Mouse (Mus musculus): ENCODE measurements around the gene Nrxn3. TPM values are rescaled to one million over a fixed set of nuclear protein-coding genes. Genes with fewer than 3 reads are reported as not detected.

Nrxn3 gene
- polyA plus RNA-seq, 1 experiment from 2014 or later = 94.3 TPM

DNA sequence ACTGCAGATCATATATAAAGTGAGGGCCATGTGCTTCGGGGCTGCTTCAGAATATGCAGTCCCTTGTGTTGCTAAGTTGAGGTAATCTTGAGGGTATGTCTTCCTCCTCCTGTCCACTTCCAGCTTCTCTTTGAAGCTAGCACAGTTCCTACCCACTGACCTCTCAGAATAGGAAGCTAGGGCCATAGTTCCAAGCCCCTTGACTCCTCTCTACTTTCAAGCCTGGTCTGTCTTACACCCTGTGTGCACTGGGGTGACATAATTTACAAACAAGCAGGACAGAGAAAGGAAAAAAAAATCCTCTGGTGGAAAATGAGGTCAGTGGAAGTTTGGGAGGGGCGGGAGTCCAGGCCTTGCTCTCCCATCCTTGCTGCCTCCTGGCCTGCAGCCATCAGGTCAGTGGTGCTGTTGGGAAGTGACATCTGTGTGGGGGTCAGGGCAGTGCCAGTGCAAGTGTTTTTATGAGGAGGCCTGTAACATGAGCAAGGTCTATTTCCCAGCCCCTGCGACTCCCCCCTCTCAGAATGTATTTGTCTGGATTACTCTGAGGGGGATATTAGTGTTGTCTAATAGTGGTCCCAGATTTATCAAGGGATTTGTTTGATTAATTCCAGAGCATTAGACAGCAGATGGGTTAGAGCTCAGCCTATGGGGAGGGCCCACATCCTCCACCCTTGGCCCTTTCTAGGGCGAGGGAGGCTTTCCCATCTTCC is 96.1 kb downstream of the Nrxn3 start:
- no peak overlapping the region for H3K4me2 ChIP-seq
- H3K4me3 ChIP-seq = no peak overlapping the region
- H3K4me1 ChIP-seq = peaks cover 18% of the 10 kb centered on the region
- no peak overlapping the region for H3K9ac ChIP-seq
- H3K27me3 ChIP-seq (replicated peaks) = no peaks in the 10 kb centered on the region
- WGBS = 66% methylated on average over 4 of the region's 4 CpGs
- H3K27ac ChIP-seq = no peak overlapping the region
- no peaks in the 10 kb centered on the region for H3K9me3 ChIP-seq
- no peak for ATAC-seq (replicated peaks)
- H3K36me3 ChIP-seq (replicated peaks) = no peaks in the 10 kb centered on the region

DNA sequence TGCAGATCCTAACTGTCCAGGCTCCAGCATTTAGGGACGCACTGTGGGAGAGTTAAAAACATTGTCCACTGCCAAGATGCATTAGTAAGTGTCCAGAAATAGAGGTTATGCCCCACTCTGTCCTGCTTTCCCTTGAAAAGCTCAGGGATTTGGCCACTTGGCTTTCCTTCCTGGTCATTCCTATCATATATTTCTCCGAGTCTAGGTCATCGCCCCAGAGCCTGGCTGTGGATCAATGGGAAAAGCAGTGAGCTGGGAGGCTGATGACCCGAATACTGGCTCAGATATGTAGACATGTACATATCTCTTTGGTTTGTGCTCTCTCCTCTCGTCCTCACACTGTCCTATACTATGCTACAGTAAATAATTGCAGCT is 96.6 kb downstream of the Nrxn3 start:
- ATAC-seq (replicated peaks) = no peak
- 61% methylated on average over 5 of the region's 5 CpGs for WGBS
- H3K9ac ChIP-seq = no peak overlapping the region

DNA sequence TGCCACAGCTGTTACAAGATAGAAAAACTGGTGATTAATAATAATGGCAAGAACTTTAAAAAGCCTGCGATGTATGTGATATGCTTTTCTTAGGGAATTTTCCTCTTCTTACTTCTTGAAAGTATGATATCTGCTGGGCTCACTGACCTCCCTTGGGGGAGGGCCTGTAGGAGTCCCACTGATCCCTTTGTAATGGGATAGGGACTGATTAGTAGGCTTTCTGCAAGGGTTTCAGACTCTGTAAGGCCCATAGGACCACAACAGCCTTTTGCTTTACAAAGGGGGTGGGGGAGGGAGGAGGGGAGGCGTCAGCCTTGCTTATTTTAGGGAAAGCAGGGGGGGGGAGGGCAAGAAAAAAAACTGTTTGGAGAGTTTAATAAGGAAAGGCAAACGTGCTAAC is 97.5 kb downstream of the Nrxn3 start:
- no peak for ATAC-seq (replicated peaks)
- no peaks in the 10 kb centered on the region for H3K27me3 ChIP-seq (replicated peaks)
- H3K4me2 ChIP-seq = no peak overlapping the region
- H3K4me1 ChIP-seq = peaks cover 18% of the 10 kb centered on the region
- no peaks in the 10 kb centered on the region for H3K9me3 ChIP-seq
- H3K9ac ChIP-seq = no peak overlapping the region
- 12% methylated on average over 3 of the region's 3 CpGs for WGBS
- no peak overlapping the region for H3K27ac ChIP-seq
- no peak overlapping the region for H3K4me3 ChIP-seq
- H3K36me3 ChIP-seq (replicated peaks) = no peaks in the 10 kb centered on the region

More for the DNA sequence above, 96.6 kb downstream of the Nrxn3 start:
- Histone ChIP-seq H3K4me1 (peaks cover 18% of the 10 kb centered on the region), H3K36me3 (replicated peaks) (no peaks in the 10 kb centered on the region), H3K27ac (no peak overlapping the region), H3K27me3 (replicated peaks) (no peaks in the 10 kb centered on the region), H3K9me3 (no peaks in the 10 kb centered on the region), H3K4me3 (no peak overlapping the region), H3K4me2 (no peak overlapping the region)

GRCm38 (mm10) chr12:88830851-88831250 is 108.2 kb downstream of the Nrxn3 start:
- H3K9ac ChIP-seq = no peak overlapping the region
- WGBS = 100% methylated on average over 1 of the region's 1 CpGs
- H3K4me3 ChIP-seq = no peak overlapping the region
- no peak for ATAC-seq (replicated peaks)
- no peak overlapping the region for H3K27ac ChIP-seq
- no peaks in the 10 kb centered on the region for H3K9me3 ChIP-seq
- no peak overlapping the region for H3K4me2 ChIP-seq
- H3K4me1 ChIP-seq = peaks cover 3% of the 10 kb centered on the region; the same call in 1 of the 2 replicates
- H3K36me3 ChIP-seq (replicated peaks) = no peaks in the 10 kb centered on the region
- H3K27me3 ChIP-seq (replicated peaks) = no peaks in the 10 kb centered on the region

DNA sequence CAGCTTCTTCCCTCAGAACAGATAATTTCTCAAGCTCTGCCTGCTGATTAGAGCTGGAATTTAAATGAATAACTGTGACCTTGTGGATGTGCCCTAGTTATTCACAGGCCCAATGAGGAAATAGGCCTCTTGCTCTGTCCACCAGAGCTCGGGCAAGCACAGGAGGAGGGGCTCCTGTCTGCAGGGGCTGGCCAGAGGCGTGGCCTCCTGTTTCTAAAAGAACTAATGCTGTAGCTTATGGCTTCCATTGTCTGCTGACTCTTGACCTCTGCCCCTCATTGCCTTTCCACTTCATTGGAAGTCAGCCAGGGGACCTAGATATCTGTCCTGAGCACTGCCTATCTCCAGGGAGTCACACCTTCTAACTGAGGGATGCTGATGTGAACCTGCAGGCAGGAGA is 113.1 kb downstream of the Nrxn3 start:
- WGBS = 15% methylated on average over 2 of the region's 2 CpGs
- H3K27ac ChIP-seq = no peak overlapping the region
- no peak overlapping the region for H3K4me2 ChIP-seq

GRCm38 (mm10) chr12:88839724-88840123 is 117.0 kb downstream of the Nrxn3 start:
- no peak overlapping the region for H3K27ac ChIP-seq
- no peak overlapping the region for H3K9ac ChIP-seq
- no peak overlapping the region for H3K4me3 ChIP-seq
- H3K36me3 ChIP-seq (replicated peaks) = no peaks in the 10 kb centered on the region
- H3K27me3 ChIP-seq (replicated peaks) = no peaks in the 10 kb centered on the region
- H3K9me3 ChIP-seq = no peaks in the 10 kb centered on the region
- H3K4me2 ChIP-seq = no peak overlapping the region
- WGBS = 88% methylated on average over 7 of the region's 7 CpGs
- no peaks in the 10 kb centered on the region for H3K4me1 ChIP-seq
- ATAC-seq (replicated peaks) = no peak

More for the DNA sequence above, 113.1 kb downstream of the Nrxn3 start:
- no peaks in the 10 kb centered on the region for H3K36me3 ChIP-seq (replicated peaks)
- no peak overlapping the region for H3K4me3 ChIP-seq
- H3K9ac ChIP-seq = no peak overlapping the region
- no peak for ATAC-seq (replicated peaks)
- H3K9me3 ChIP-seq = no peaks in the 10 kb centered on the region
- peaks cover 3% of the 10 kb centered on the region; the same call in 1 of the 2 replicates for H3K4me1 ChIP-seq
- no peaks in the 10 kb centered on the region for H3K27me3 ChIP-seq (replicated peaks)

GRCm38 (mm10) chr12:88841350-88841749 is 118.7 kb downstream of the Nrxn3 start:
- Histone ChIP-seq H3K27ac (no peak overlapping the region), H3K4me3 (no peak overlapping the region), H3K27me3 (replicated peaks) (no peaks in the 10 kb centered on the region), H3K4me2 (no peak overlapping the region), H3K4me1 (no peaks in the 10 kb centered on the region), H3K9ac (no peak overlapping the region), H3K9me3 (no peaks in the 10 kb centered on the region), H3K36me3 (replicated peaks) (no peaks in the 10 kb centered on the region)
- 61% methylated on average over 6 of the region's 6 CpGs for WGBS
- no peak for ATAC-seq (replicated peaks)

GRCm38 (mm10) chr12:88850400-88851179 is 127.9 kb downstream of the Nrxn3 start:
- no peaks in the 10 kb centered on the region for H3K36me3 ChIP-seq (replicated peaks)
- no peak overlapping the region for H3K4me2 ChIP-seq
- H3K27me3 ChIP-seq (replicated peaks) = no peaks in the 10 kb centered on the region
- H3K9ac ChIP-seq = no peak overlapping the region
- H3K4me3 ChIP-seq = no peak overlapping the region
- peak overlapping the region; percentile 34; the same call in 1 of the 2 replicates for H3K27ac ChIP-seq
- H3K4me1 ChIP-seq = peaks cover 15% of the 10 kb centered on the region
- no peaks in the 10 kb centered on the region for H3K9me3 ChIP-seq
- WGBS = 25% methylated on average over 6 of the region's 6 CpGs
- ATAC-seq (replicated peaks) = no peak

DNA sequence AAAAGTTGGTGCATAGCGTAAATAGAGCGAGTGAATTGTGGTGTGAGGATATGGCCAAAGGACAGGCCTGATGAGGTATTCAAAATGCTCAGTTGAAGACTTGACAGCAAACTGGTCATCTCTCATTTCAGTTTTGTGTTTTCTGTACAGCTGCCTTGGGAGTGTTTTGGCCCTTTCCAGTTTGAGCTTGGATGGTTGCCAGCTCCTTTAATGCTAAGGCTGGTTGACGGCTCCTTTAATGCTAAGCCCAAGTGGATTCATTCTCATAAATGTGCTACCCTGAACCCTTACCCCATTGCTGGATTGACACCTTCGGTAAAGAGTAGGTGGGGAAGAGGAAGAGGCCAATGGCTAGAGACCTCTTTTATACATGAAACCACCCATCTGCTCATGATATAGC is 131.4 kb downstream of the Nrxn3 start:
- no peaks in the 10 kb centered on the region for H3K27me3 ChIP-seq (replicated peaks)
- H3K4me2 ChIP-seq = no peak overlapping the region
- H3K36me3 ChIP-seq (replicated peaks) = no peaks in the 10 kb centered on the region
- H3K9ac ChIP-seq = no peak overlapping the region
- H3K4me3 ChIP-seq = no peak overlapping the region
- no peak overlapping the region for H3K27ac ChIP-seq
- H3K4me1 ChIP-seq = peaks cover 15% of the 10 kb centered on the region
- H3K9me3 ChIP-seq = no peaks in the 10 kb centered on the region
- WGBS = 57% methylated on average over 4 of the region's 4 CpGs
- ATAC-seq (replicated peaks) = no peak

DNA sequence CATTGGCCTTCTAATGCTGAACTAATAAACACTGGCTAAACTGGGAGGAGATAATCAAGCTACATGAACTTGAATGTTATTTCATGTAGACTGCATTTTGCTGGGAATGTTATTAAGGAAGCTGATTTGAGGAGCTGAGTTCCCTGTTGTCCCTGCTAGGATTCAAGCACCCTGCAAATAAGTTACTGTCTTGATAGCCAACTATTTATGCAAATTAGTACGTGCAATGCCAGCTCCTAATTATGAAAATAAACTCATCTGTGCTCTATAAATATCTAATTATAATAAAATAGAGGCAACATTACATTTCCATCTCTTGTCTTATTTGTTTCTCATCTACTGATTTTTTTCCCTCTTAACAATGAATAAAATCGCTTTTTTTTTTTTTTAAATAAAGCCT is 135.0 kb downstream of the Nrxn3 start:
- Histone ChIP-seq H3K4me1 (peaks cover 19% of the 10 kb centered on the region), H3K4me3 (no peak overlapping the region), H3K9ac (no peak overlapping the region), H3K9me3 (no peaks in the 10 kb centered on the region), H3K36me3 (replicated peaks) (no peaks in the 10 kb centered on the region), H3K27ac (no peak overlapping the region), H3K27me3 (replicated peaks) (no peaks in the 10 kb centered on the region), H3K4me2 (no peak overlapping the region)
- ATAC-seq (replicated peaks) = no peak
- 78% methylated on average over 2 of the region's 2 CpGs for whole genome bisulfite sequencing

DNA sequence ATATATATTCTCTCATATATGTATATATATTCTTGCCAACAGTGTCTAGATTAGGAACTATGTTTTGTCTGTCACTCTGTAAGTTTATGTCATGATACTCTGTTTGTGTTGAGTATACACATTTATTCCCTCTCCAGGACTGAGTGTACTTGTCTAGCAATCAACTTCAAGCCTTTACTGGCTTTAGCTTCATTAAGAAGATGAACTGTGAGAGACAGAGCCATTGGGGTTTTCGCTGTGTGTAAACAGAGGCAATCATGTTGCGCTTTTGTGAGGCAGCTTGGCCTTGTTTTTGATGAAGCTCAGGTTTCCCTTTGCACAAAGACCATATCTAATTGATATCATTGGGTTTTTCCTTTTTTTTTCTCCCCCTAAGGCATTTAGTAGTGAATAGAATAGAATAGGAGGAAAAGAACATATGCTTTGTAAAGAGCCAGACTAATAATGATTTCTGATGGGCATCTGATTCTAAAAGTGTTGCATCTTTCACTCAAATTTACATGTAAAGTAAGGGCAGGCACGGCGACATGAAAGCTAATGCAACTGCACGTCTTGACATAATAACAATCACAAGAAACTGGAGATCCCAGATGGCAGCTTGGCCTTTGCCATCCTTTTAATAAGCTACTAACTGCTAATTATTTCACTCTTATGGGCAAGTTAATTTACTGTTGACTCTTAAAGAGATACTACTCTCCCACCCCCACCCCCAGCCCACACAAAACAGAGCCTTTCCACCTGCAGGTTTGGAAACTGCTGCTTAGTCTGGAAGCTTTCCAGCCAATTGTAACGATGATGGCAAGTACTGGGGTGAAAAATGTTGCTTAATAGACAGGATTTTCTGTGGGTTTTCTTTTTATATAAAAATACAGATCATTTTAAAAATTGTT is 137.0 kb downstream of the Nrxn3 start:
- Histone ChIP-seq H3K36me3 (replicated peaks) (no peaks in the 10 kb centered on the region), H3K9me3 (no peaks in the 10 kb centered on the region), H3K4me1 (peaks cover 13% of the 10 kb centered on the region), H3K27ac (peak overlapping the region; percentile 63), H3K4me3 (no peak overlapping the region), H3K27me3 (replicated peaks) (no peaks in the 10 kb centered on the region), H3K4me2 (no peak overlapping the region), H3K9ac (no peak overlapping the region)
- WGBS = 19% methylated on average over 6 of the region's 6 CpGs
- peak; percentile 78 for ATAC-seq (replicated peaks)

- no peaks in the 10 kb centered on the region for H3K27me3 ChIP-seq (replicated peaks)
- no peak overlapping the region for H3K9ac ChIP-seq
- H3K4me1 ChIP-seq = peaks cover 13% of the 10 kb centered on the region
- no peaks in the 10 kb centered on the region for H3K36me3 ChIP-seq (replicated peaks)
- no peak overlapping the region for H3K4me2 ChIP-seq
- 22% methylated on average over 4 of the region's 4 CpGs for WGBS
- H3K4me3 ChIP-seq = no peak overlapping the region
- ATAC-seq (replicated peaks) = peak; percentile 65
- peak overlapping the region; percentile 63 for H3K27ac ChIP-seq
- H3K9me3 ChIP-seq = no peaks in the 10 kb centered on the region
Observed at GRCm38 (mm10) chr12:88860397-88860796, 137.7 kb downstream of the Nrxn3 start.

Data from midbrain, embryonic 15.5 days (tissue).